ENCODE assay signal across 25 mouse cellular contexts in genomic region chr7:28899972-28900371, GRCm38 (mm10). TPM values are rescaled to one million over a fixed set of nuclear protein-coding genes. Genes with fewer than 3 reads are reported as not detected.
DNase-seq lines count a peak whose midpoint lies in the region; ATAC-seq and TF ChIP-seq lines count a peak whose summit lies in the region.
"Had no signal": no experiment of that assay in that cellular context is flagged by ENCODE, and none has a peak within 500 bp of the region (broad histone marks: within the 10 kb centered on the region; RNA-seq: fewer than 3 reads in every experiment).

No protein-coding gene starts in this region.

- no peak for DNase-seq in lung, embryonic 14.5 days
- no peak for DNase-seq in lung, adult 18-20 months
- no peak for DNase-seq in brain, embryonic 14.5 days (ENCODE audit: low read depth)
- peak; percentile 23 for DNase-seq in naive thymus-derived CD4-positive, alpha-beta T cell, adult 2 months (ENCODE audit: low read depth)
- no peak for DNase-seq in urinary bladder, postnatal 14 days (ENCODE audit: low spot score)
- DNase-seq: adrenal gland, postnatal 14 days; cerebellum, adult 11-12 months; cerebellum, postnatal 25 days; gastrocnemius, postnatal 10 days; heart, adult 11 months; kidney, adult 9 months; kidney, postnatal 36 days; layer of hippocampus, adult 9-11 months; right cerebral cortex, adult 18-20 months; spleen, adult 18-20 months; thymus, adult 2 months had no signal

- TF ChIP-seq POLR2A in brain, embryonic 14.5 days (IDR thresholded peaks at IDR 0.05; ENCODE audit: borderline replicate concordance, extremely low read depth, insufficient read depth, insufficient read length, poor library complexity, severe bottlenecking): no peak

- no peak overlapping the region for H3K4me3 ChIP-seq in intestine, postnatal 0 days (ENCODE audit: low read depth, low read length)
- no peak overlapping the region for H3K4me3 ChIP-seq in intestine, embryonic 15.5 days (replicated peaks)
- no peak overlapping the region for H3K4me3 ChIP-seq in lung, embryonic 14.5 days (ENCODE audit: low read depth, low read length)
- H3K4me3 ChIP-seq: embryonic facial prominence, embryonic 15.5 days; forebrain, embryonic 10.5 days; hindbrain, embryonic 10.5 days; lung, embryonic 15.5 days; neural tube, embryonic 13.5 days had no signal

- WGBS in intestine, postnatal 0 days: 80% methylated on average over 4 of the region's 4 CpGs
- 82% methylated on average over 4 of the region's 4 CpGs for WGBS in intestine, embryonic 15.5 days
- WGBS in lung, embryonic 14.5 days: 83% methylated on average over 4 of the region's 4 CpGs

- no peaks in the 10 kb centered on the region for H3K9me3 ChIP-seq in intestine, postnatal 0 days (ENCODE audit: control insufficient read depth)
- no peaks in the 10 kb centered on the region for H3K9me3 ChIP-seq in intestine, embryonic 15.5 days
- no peaks in the 10 kb centered on the region for H3K9me3 ChIP-seq in lung, embryonic 14.5 days (ENCODE audit: low read depth, low read length)
- H3K9me3 ChIP-seq: embryonic facial prominence, embryonic 15.5 days; forebrain, embryonic 10.5 days; G1E; hindbrain, embryonic 10.5 days; lung, embryonic 15.5 days; neural tube, embryonic 13.5 days had no signal

- TF ChIP-seq CTCF in intestine, postnatal 0 days (IDR thresholded peaks at IDR 0.05; ENCODE audit: low read depth): peak; percentile 49
- 0 out of 2 replicates have a peak, but pooled peaks have one; percentile 10 for TF ChIP-seq CTCF in lung, embryonic 14.5 days (IDR thresholded peaks at IDR 0.05; ENCODE audit: low read depth)
- peak; percentile 7; the same call in 1 of the 2 replicates for TF ChIP-seq CTCF in brain, embryonic 14.5 days (IDR thresholded peaks at IDR 0.05; ENCODE audit: borderline replicate concordance, extremely low read depth, insufficient read depth, insufficient read length)

- no peak overlapping the region for H3K4me2 ChIP-seq in intestine, postnatal 0 days (replicated peaks; ENCODE audit: low read depth)
- no peak overlapping the region for H3K4me2 ChIP-seq in intestine, embryonic 15.5 days (replicated peaks)
- no peak overlapping the region for H3K4me2 ChIP-seq in lung, embryonic 14.5 days
- H3K4me2 ChIP-seq: embryonic facial prominence, embryonic 15.5 days; lung, embryonic 15.5 days; midbrain, embryonic 11.5 days; neural tube, embryonic 13.5 days had no signal

- H3K27me3 ChIP-seq in intestine, postnatal 0 days (replicated peaks; ENCODE audit: control insufficient read depth, insufficient read depth, low read length): no peaks in the 10 kb centered on the region
- H3K27me3 ChIP-seq in intestine, embryonic 15.5 days (replicated peaks): no peaks in the 10 kb centered on the region
- no peaks in the 10 kb centered on the region for H3K27me3 ChIP-seq in lung, embryonic 14.5 days (ENCODE audit: insufficient read depth, low read length)
- H3K27me3 ChIP-seq: embryonic facial prominence, embryonic 15.5 days; lung, embryonic 15.5 days; neural tube, embryonic 13.5 days had no signal

- no peak for ATAC-seq in intestine, postnatal 0 days
- no peak for ATAC-seq in intestine, embryonic 15.5 days
- no peak for ATAC-seq in lung, embryonic 14.5 days (ENCODE audit: insufficient read depth)

- H3K36me3 ChIP-seq in intestine, postnatal 0 days (ENCODE audit: control insufficient read depth, insufficient read depth): peaks cover 100% of the 10 kb centered on the region
- peaks cover 85% of the 10 kb centered on the region for H3K36me3 ChIP-seq in intestine, embryonic 15.5 days
- peaks cover 100% of the 10 kb centered on the region for H3K36me3 ChIP-seq in lung, embryonic 14.5 days (ENCODE audit: insufficient read depth)

- H3K9ac ChIP-seq in intestine, postnatal 0 days (ENCODE audit: low read depth, low read length): no peak overlapping the region
- no peak overlapping the region for H3K9ac ChIP-seq in intestine, embryonic 15.5 days
- H3K9ac ChIP-seq in lung, embryonic 14.5 days: no peak overlapping the region
- H3K9ac ChIP-seq: embryonic facial prominence, embryonic 15.5 days; lung, embryonic 15.5 days; neural tube, embryonic 13.5 days had no signal

- H3K27ac ChIP-seq in intestine, postnatal 0 days (ENCODE audit: low read depth, low read length): no peak overlapping the region
- H3K27ac ChIP-seq in intestine, embryonic 15.5 days: no peak overlapping the region
- no peak overlapping the region for H3K27ac ChIP-seq in lung, embryonic 14.5 days (ENCODE audit: low read depth)
- H3K27ac ChIP-seq: forebrain, embryonic 10.5 days; hindbrain, embryonic 10.5 days; lung, embryonic 15.5 days; neural tube, embryonic 13.5 days had no signal

- no peaks in the 10 kb centered on the region for H3K4me1 ChIP-seq in intestine, postnatal 0 days (replicated peaks; ENCODE audit: control insufficient read depth, insufficient read depth, low read length)
- no peaks in the 10 kb centered on the region for H3K4me1 ChIP-seq in intestine, embryonic 15.5 days (replicated peaks)
- no peaks in the 10 kb centered on the region for H3K4me1 ChIP-seq in lung, embryonic 14.5 days (ENCODE audit: insufficient read depth)
- H3K4me1 ChIP-seq: forebrain, embryonic 10.5 days; lung, embryonic 15.5 days; neural tube, embryonic 13.5 days had no signal

RNA-seq across cellular contexts. Expression of gene Capn12, which starts 18.8 kb away (rescaled TPM):
- 0.25 and 0.37 TPM in 2 replicates for polyA plus RNA-seq in intestine, postnatal 0 days (2015; fragmentation: Nextera tagmentation; extraction: Ambion mirVana)
- polyA plus RNA-seq in intestine, embryonic 15.5 days (2015; fragmentation: Nextera tagmentation; extraction: Ambion mirVana): 0.30 TPM in 2 replicates
- 0.42 and 0.61 TPM in 2 replicates for polyA plus RNA-seq in lung, embryonic 14.5 days (2014; fragmentation: Nextera tagmentation; extraction: Ambion mirVana)
- polyA plus RNA-seq in brain, embryonic 14.5 days (2012; rRNA removed): 0.08 and 0.16 TPM in 2 replicates
- polyA plus RNA-seq: hindbrain, embryonic 10.5 days had no signal

RNA-seq across cellular contexts. Expression of gene Lgals7, which starts 36.3 kb away (rescaled TPM):
- 1.0 and 2.0 TPM in 2 replicates for polyA plus RNA-seq in intestine, postnatal 0 days (2015; fragmentation: Nextera tagmentation; extraction: Ambion mirVana)
- 0.98 and 1.4 TPM in 2 replicates for polyA plus RNA-seq in intestine, embryonic 15.5 days (2015; fragmentation: Nextera tagmentation; extraction: Ambion mirVana)
- 1.0 and 1.7 TPM in 2 replicates for polyA plus RNA-seq in lung, embryonic 14.5 days (2014; fragmentation: Nextera tagmentation; extraction: Ambion mirVana)
- 30.7 and 31.2 TPM in 2 replicates for polyA plus RNA-seq in brain, embryonic 14.5 days (2012; rRNA removed)

Comparison
In these comparisons a context has a peak if more than half of its experiments do, and no peak if none do; other contexts are left out.
1. RNA of gene Lgals7, which starts 36.3 kb away (polyA plus RNA-seq): 30.7 to 31.2 TPM in brain, embryonic 14.5 days; 1.0 to 2.0 TPM in intestine, postnatal 0 days, 1.0 to 1.7 TPM in lung, embryonic 14.5 days and 0.98 to 1.4 TPM in intestine, embryonic 15.5 days; every median in the first group is over 10 times any median in the second.
2. Peak in every context shown above with its lines, with median percentiles within 50 percentile points of each other: CTCF ChIP-seq.